Mouse (Mus musculus) brain, embryonic 18.5 days (tissue): ENCODE data around the gene Snd1.

ENCODE experiments used
- DNase-seq: peaks from one replicate; pipeline ENCODE4 v3.0.0-alpha.2; 2012; ENCODE audit warnings: low read depth, low spot score

Gene Snd1

DNA sequence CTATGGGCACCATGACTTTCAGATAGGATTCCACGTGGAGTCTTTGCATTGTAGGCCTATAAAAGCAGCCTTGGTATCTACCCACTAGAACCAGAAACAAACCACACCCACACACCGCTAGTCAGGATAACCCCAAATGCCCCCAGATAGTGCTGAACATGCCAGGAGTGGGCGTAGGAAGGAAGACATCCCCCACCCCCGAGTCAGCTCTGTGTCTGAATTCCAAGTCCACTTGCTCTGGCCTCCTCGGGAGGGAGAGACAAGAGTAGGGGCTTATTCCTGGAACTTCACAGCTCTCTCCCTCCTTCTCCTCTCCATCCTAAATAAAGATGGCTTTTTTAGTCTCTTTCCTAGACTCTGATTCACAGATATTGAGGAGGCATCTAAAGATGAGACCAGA lies 494.7 kb downstream of the Snd1 start:
- DNase-seq = no peak

DNA sequence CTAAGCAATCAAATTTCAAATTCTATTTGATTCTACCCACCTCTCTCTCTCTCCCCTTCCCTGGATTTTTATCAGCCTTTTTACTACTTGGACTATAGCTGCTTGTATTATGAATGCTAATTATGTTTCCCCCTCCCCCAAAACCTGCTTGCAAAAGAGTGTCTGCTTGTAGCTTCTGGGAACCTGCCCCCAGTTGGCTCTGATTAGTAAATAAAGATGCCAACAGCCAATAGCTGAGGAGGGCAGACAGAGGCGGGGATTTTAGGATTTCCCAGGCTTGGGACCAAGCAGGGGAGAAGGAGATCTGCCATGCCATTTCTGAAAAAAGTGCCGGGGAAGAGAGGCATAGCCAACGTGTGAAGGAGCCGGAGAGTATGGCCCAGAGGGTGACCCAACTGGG lies 495.8 kb downstream of the Snd1 start:
- no peak for DNase-seq

DNA sequence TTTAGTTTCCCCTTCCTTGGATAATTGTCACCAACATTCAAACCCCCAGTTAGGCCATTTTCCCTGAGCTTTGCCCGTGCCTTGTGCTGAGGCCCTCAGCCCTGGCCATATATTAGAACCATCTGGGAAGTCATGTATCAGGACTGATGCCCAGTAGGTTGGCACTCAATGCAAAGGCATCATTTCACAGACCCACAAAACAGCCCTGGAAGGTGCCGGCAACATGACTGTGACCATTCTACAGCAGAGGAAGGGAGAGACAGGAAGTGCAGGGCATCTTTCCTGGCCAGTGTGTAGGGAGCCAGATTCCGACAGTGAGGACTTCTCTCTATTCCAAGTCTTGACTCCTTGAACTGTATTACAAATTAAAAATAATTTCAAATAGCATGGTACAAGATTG lies 499.6 kb downstream of the Snd1 start:
- DNase-seq = no peak

- no peak for DNase-seq
Observed at GRCm38 (mm10) chr6:28975106-28975505, 500.2 kb downstream of the Snd1 start.

DNA sequence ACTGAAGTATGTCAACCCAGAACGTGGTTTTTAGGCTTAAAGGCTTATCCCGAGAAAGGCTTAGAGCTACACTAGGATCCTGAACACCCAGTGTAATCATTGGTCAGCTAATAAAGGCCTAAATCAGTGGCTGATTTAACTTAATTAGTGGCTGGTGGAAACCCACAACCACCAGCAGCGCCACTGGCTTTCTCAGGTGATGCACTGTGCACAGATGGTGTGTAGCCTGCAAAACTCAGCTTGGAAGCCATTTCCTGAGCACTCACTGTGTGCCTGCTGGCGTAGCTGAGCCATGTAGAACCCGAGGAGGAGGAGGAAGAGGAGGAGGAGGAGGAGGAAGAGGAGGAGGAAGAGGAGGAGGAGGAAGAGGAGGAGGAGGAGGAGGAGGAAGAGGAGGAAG lies 503.1 kb downstream of the Snd1 start:
- no peak for DNase-seq

DNA sequence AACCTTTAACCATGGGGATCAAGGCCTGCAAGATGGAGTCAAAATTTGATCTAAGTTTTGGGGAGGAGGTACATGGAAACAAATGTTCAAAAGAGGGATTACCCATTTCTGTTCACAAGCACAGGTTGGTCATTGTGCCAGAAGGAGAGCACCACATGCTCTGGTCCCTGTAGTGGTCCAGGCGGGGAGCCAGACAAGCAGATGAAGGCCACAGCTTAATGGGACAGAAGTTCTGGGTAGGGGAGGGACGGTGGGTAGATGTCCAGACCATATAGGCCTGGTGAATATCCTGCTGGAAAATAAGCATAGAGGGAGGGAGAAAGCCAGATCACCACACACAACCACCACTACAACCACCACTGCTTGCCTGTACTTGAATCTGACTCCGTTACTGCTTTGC lies 503.9 kb downstream of the Snd1 start:
- no peak for DNase-seq

GRCm38 (mm10) chr6:28979586-28979985 lies 504.6 kb downstream of the Snd1 start:
- no peak for DNase-seq

GRCm38 (mm10) chr6:28980219-28980618 lies 505.3 kb downstream of the Snd1 start:
- DNase-seq = no peak

DNA sequence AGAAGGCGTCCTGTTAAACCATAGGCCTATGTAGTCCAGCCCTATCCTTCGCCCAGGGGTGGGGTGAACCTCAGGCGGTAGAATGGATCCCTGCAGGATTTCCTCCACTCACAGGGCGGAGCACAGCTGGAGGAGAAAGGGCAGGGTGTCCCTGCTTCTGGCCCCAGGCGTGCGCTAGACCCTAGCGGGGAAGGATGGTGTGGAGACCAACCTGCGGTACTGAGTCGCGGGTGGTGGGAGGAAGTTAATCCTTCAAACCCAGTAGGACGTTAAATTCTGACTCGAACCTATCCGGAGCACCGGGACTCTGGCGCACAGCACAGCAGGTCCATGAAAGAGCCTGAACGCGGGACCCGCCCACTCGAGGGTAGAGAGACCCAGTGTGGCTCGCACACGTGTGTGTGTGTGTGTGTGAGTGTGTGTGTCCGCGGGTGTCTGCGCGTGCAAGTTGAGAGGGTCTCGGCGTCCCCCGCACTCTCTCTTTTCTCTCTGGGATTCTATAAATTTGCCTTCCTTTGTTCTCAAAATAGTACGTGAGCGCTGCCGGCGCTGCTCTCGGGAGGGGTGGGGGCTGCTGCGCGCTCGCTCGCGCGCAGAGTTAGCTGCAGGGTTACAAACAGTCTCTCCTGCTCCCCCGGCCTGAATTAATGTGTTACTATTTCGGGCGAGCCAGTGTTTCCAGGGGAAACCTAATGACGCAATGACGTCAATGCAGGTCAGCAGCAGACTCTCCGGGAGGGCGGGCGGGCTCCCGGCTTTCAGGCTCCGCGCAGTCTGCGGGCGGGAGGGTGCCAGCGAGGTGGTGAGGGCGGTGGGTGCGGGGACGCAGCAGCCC lies 506.0 kb downstream of the Snd1 start:
- DNase-seq = peak; percentile 66

- DNase-seq = no peak
Observed at GRCm38 (mm10) chr6:28981585-28981948, 506.6 kb downstream of the Snd1 start.

- DNase-seq = no peak
Observed at GRCm38 (mm10) chr6:28981966-28982701, 507.2 kb downstream of the Snd1 start.

DNA sequence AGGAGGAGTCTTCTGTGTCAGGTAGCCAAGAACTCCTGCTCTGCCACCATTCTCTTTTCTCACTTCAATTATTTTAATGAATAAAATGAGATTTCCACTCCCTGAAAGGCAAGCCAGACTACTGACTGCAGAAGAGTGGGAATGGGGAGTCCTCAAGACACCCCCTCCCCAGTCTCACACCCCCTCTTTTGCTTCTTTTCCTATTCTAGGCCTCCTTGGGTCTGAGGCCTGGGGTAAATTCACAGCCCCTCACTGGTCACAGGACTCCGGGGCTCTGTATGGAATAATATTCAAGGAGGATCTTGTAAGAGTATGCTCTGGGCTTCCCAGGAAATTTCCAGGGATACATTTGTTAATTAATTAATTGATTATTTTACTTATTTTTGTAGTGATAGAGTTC lies 507.9 kb downstream of the Snd1 start:
- no peak for DNase-seq
